In the genomic region with DNA sequence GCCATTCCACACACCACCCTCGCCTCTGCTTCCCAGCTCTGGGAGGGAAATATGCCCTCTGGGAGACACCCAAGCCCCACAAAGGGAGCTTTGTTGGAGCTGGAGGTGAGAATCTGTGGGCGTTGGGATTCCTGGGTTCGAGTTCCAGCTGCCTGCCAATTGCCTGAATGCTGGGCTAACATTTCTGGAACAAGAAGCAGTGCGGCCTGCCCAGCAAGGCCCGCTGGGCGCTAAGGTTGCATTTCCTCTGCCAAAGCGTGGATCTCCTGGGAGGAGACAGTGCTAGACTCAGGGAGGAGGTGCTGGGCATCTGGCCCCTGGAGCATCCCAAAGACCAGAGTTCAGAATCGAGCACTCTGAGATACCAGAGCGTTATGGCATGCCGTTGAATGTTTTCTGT, we compare ENCODE assay signal across 17 mouse cellular contexts. TPM values are rescaled to one million over a fixed set of nuclear protein-coding genes. Genes with fewer than 3 reads are reported as not detected.
A peak's percentile ranks its signal among the peaks of the same experiment; 100 is the strongest.
DNase-seq lines count a peak whose midpoint lies in the region; ATAC-seq and TF ChIP-seq lines count a peak whose summit lies in the region.
"Had no signal": no experiment of that assay in that cellular context is flagged by ENCODE, and none has a peak within 500 bp of the region (broad histone marks: within the 10 kb centered on the region; RNA-seq: fewer than 3 reads in every experiment).

No protein-coding gene starts in this region.

- H3K9me3 ChIP-seq in hindbrain, postnatal 0 days (ENCODE audit: low read length): no peaks in the 10 kb centered on the region
- no peaks in the 10 kb centered on the region for H3K9me3 ChIP-seq in hindbrain, embryonic 12.5 days (replicated peaks)
- H3K9me3 ChIP-seq: liver, embryonic 15.5 days; neural tube, embryonic 15.5 days had no signal

- TF ChIP-seq CTCF in hindbrain, postnatal 0 days (IDR thresholded peaks at IDR 0.05; ENCODE audit: low read depth): no peak

- peak; percentile 14 for DNase-seq in cerebellum, adult 9-11 months
- no peak for DNase-seq in cerebellum, postnatal 25 days
- peak; percentile 30 for DNase-seq in hindbrain, postnatal 0 days (ENCODE audit: low spot score)
- peak; percentile 91 for DNase-seq in Muller cell, postnatal 12 days (ENCODE audit: inconsistent ontology term)
- peak; percentile 80 for DNase-seq in fibroblast of lung, adult 2 months (ENCODE audit: low read depth)
- DNase-seq in frontal cortex, postnatal 14 days (ENCODE audit: low spot score in 2 of 2): no peak
- no peak for DNase-seq in lung, postnatal 14 days
- DNase-seq: B cell, adult 2 months; embryo, embryonic 11 days; lung, postnatal 36 days; right cerebral cortex, postnatal 14 days; thymus, postnatal 14 days had no signal

- H3K27me3 ChIP-seq in hindbrain, postnatal 0 days (ENCODE audit: insufficient read depth, low read length): no peaks in the 10 kb centered on the region
- no peaks in the 10 kb centered on the region for H3K27me3 ChIP-seq in hindbrain, embryonic 12.5 days
- H3K27me3 ChIP-seq: neural tube, embryonic 15.5 days had no signal

- H3K4me3 ChIP-seq in hindbrain, postnatal 0 days (ENCODE audit: low read length): no peak overlapping the region
- no peak overlapping the region for H3K4me3 ChIP-seq in hindbrain, embryonic 12.5 days
- H3K4me3 ChIP-seq: liver, embryonic 15.5 days; neural tube, embryonic 15.5 days had no signal

- 0 out of 2 replicates have a peak, but pooled peaks cover 3% of the 10 kb centered on the region for H3K4me1 ChIP-seq in hindbrain, postnatal 0 days (ENCODE audit: insufficient read depth, low read length)
- peaks cover 38% of the 10 kb centered on the region for H3K4me1 ChIP-seq in hindbrain, embryonic 12.5 days
- H3K4me1 ChIP-seq: liver, embryonic 15.5 days had no signal

- no peak overlapping the region; the same call in 1 of the 2 replicates for H3K27ac ChIP-seq in hindbrain, postnatal 0 days
- no peak overlapping the region for H3K27ac ChIP-seq in hindbrain, embryonic 12.5 days
- H3K27ac ChIP-seq: liver, embryonic 15.5 days; neural tube, embryonic 15.5 days had no signal

- H3K36me3 ChIP-seq in hindbrain, postnatal 0 days (ENCODE audit: insufficient read depth, low read length): no peaks in the 10 kb centered on the region
- no peaks in the 10 kb centered on the region for H3K36me3 ChIP-seq in hindbrain, embryonic 12.5 days
- H3K36me3 ChIP-seq: liver, embryonic 15.5 days; neural tube, embryonic 15.5 days had no signal

- no peak overlapping the region for H3K9ac ChIP-seq in hindbrain, postnatal 0 days (replicated peaks; ENCODE audit: low read length)
- no peak overlapping the region for H3K9ac ChIP-seq in hindbrain, embryonic 12.5 days
- H3K9ac ChIP-seq: liver, embryonic 15.5 days; neural tube, embryonic 15.5 days had no signal

- ATAC-seq in hindbrain, postnatal 0 days: no peak
- ATAC-seq in hindbrain, embryonic 12.5 days (ENCODE audit: low FRiP score): no peak
- ATAC-seq: intestine, postnatal 0 days had no signal

- H3K4me2 ChIP-seq in hindbrain, postnatal 0 days (ENCODE audit: low read depth, low read length): no peak overlapping the region
- no peak overlapping the region for H3K4me2 ChIP-seq in hindbrain, embryonic 12.5 days (replicated peaks)
- H3K4me2 ChIP-seq: heart, embryonic 11.5 days; liver, embryonic 15.5 days; neural tube, embryonic 15.5 days had no signal

- 63% methylated on average over 10 of the region's 10 CpGs for WGBS in hindbrain, postnatal 0 days
- WGBS in hindbrain, embryonic 12.5 days: 73% methylated on average over 10 of the region's 10 CpGs

RNA-seq across cellular contexts. Expression of a gene that starts 38.3 kb away (rescaled TPM):
- total RNA-seq in hindbrain, postnatal 0 days (2014; rRNA removed): 3.9 and 4.0 TPM in 2 replicates
- polyA plus RNA-seq in hindbrain, postnatal 0 days (2015; fragmentation: Nextera tagmentation; extraction: Ambion mirVana): 37.3 and 71.6 TPM in 2 replicates
- polyA plus RNA-seq in hindbrain, embryonic 12.5 days (2016; fragmentation: Nextera tagmentation; extraction: Ambion mirVana): 78.0 and 81.6 TPM in 2 replicates

Comparison
In these comparisons a context has a peak if more than half of its experiments do, and no peak if none do; other contexts are left out.
1. DNase-seq: peak in cerebellum, adult 9-11 months (single experiment), hindbrain, postnatal 0 days (single experiment), Muller cell, postnatal 12 days (single experiment) and fibroblast of lung, adult 2 months (single experiment); none in cerebellum, postnatal 25 days (0 of 2), frontal cortex, postnatal 14 days (0 of 2) and lung, postnatal 14 days (single experiment).